8 mouse cellular contexts compared by ENCODE assay signal in genomic region chr6:43665677-43666546, GRCm38 (mm10). TPM values are rescaled to one million over a fixed set of nuclear protein-coding genes. Genes with fewer than 3 reads are reported as not detected.
DNase-seq lines count a peak whose midpoint lies in the region; ATAC-seq lines count a peak whose summit lies in the region.

Tpk1 (minus strand) TSS chr6:43666278.

- 0 out of 2 replicates have a peak, but pooled peaks cover 4% of the 10 kb centered on the region for H3K9me3 ChIP-seq in heart, embryonic 13.5 days
- no peaks in the 10 kb centered on the region for H3K9me3 ChIP-seq in liver, embryonic 12.5 days (replicated peaks)
- H3K9me3 ChIP-seq in stomach, embryonic 15.5 days = no peaks in the 10 kb centered on the region

- ATAC-seq in heart, embryonic 13.5 days (ENCODE audit: extremely low read depth, insufficient number of reproducible peaks, low FRiP score, low TSS enrichment) = peak; percentile 91
- ATAC-seq in liver, embryonic 12.5 days = peak; percentile 96
- peak; percentile 97 for ATAC-seq in stomach, embryonic 15.5 days (ENCODE audit: insufficient read depth, low FRiP score, low read depth)

- H3K36me3 ChIP-seq in heart, embryonic 13.5 days = no peaks in the 10 kb centered on the region
- H3K36me3 ChIP-seq in liver, embryonic 12.5 days = no peaks in the 10 kb centered on the region
- H3K36me3 ChIP-seq in stomach, embryonic 15.5 days = no peaks in the 10 kb centered on the region

- peak; percentile 97 for DNase-seq in CD4-positive, CD25-positive, alpha-beta regulatory T cell, adult 2 months (ENCODE audit: low read depth, low spot score)
- peak; percentile 8 for DNase-seq in fat pad, adult 2 months (ENCODE audit: extremely low read depth, low read depth, low spot score)
- peak; percentile 97 for DNase-seq in kidney, postnatal 10 days
- peak; percentile 75 to 87 for DNase-seq in natural killer cell, adult 2 months (ENCODE audit: low spot score in 2 of 2)

- H3K4me2 ChIP-seq in heart, embryonic 13.5 days = peak within 1 kb of the TSS; percentile 74
- H3K4me2 ChIP-seq in liver, embryonic 12.5 days = peak within 1 kb of the TSS; percentile 76
- peak within 1 kb of the TSS; percentile 62 for H3K4me2 ChIP-seq in stomach, embryonic 15.5 days

- H3K27me3 ChIP-seq in heart, embryonic 13.5 days (replicated peaks) = no peaks in the 10 kb centered on the region
- H3K27me3 ChIP-seq in liver, embryonic 12.5 days (replicated peaks) = no peaks in the 10 kb centered on the region
- H3K27me3 ChIP-seq in stomach, embryonic 15.5 days (replicated peaks) = no peaks in the 10 kb centered on the region

- under 1% methylated on average over 63 of the region's 63 CpGs for WGBS in heart, embryonic 13.5 days
- WGBS in liver, embryonic 12.5 days (ENCODE audit: insufficient replicate concordance) = under 1% methylated on average over 57 of the region's 63 CpGs
- WGBS in stomach, embryonic 15.5 days = under 1% methylated on average over 55 of the region's 63 CpGs

- peak within 1 kb of the TSS; percentile 57 for H3K27ac ChIP-seq in brown adipose tissue, adult 24 weeks (replicated peaks; ENCODE audit: low read depth, low read length)
- peak within 1 kb of the TSS; percentile 94 for H3K27ac ChIP-seq in heart, embryonic 13.5 days (replicated peaks)
- H3K27ac ChIP-seq in liver, embryonic 12.5 days = peak within 1 kb of the TSS; percentile 87
- H3K27ac ChIP-seq in stomach, embryonic 15.5 days = peak within 1 kb of the TSS; percentile 90

- peaks cover 2% of the 10 kb centered on the region; the same call in 1 of the 2 replicates for H3K4me1 ChIP-seq in brown adipose tissue, adult 24 weeks (ENCODE audit: control insufficient read depth, insufficient read depth, insufficient read length, low read length)
- H3K4me1 ChIP-seq in heart, embryonic 13.5 days = peaks cover 8% of the 10 kb centered on the region
- peaks cover 50% of the 10 kb centered on the region for H3K4me1 ChIP-seq in liver, embryonic 12.5 days
- H3K4me1 ChIP-seq in stomach, embryonic 15.5 days = no peaks in the 10 kb centered on the region

- peak within 1 kb of the TSS; percentile 87 for H3K9ac ChIP-seq in heart, embryonic 13.5 days
- H3K9ac ChIP-seq in liver, embryonic 12.5 days = peak within 1 kb of the TSS; percentile 86
- H3K9ac ChIP-seq in stomach, embryonic 15.5 days = peak within 1 kb of the TSS; percentile 51

- H3K4me3 ChIP-seq in brown adipose tissue, adult 24 weeks (ENCODE audit: insufficient read depth, low read depth, low read length) = peak within 1 kb of the TSS; percentile 56
- H3K4me3 ChIP-seq in heart, embryonic 13.5 days = peak within 1 kb of the TSS; percentile 67
- H3K4me3 ChIP-seq in liver, embryonic 12.5 days = peak within 1 kb of the TSS; percentile 85
- peak within 1 kb of the TSS; percentile 63 for H3K4me3 ChIP-seq in stomach, embryonic 15.5 days (replicated peaks)

RNA-seq across cellular contexts. Expression of gene Tpk1, which starts in this region (rescaled TPM):
- polyA plus RNA-seq in brown adipose tissue, adult 24 weeks (2012; ENCODE audit: insufficient read depth, insufficient read length, missing spikeins) = 5.0 TPM in 2 replicates
- polyA plus RNA-seq in heart, embryonic 13.5 days (2015; fragmentation: Nextera tagmentation; extraction: Ambion mirVana) = 7.0 and 7.4 TPM in 2 replicates
- 8.0 TPM in 2 replicates for polyA plus RNA-seq in liver, embryonic 12.5 days (2016; fragmentation: Nextera tagmentation; extraction: Ambion mirVana)
- polyA plus RNA-seq in stomach, embryonic 15.5 days (2015; fragmentation: Nextera tagmentation; extraction: Ambion mirVana) = 15.4 and 16.6 TPM in 2 replicates

Comparison
In these comparisons a context has a peak if more than half of its experiments do, and no peak if none do; other contexts are left out.
1. Peak in every context shown above with its lines: DNase-seq, ATAC-seq, H3K4me3 ChIP-seq and H3K27ac ChIP-seq.
2. DNase-seq: peak in every context shown above with its lines; median percentile 97 in CD4-positive, CD25-positive, alpha-beta regulatory T cell, adult 2 months; 97 in kidney, postnatal 10 days; 81 in natural killer cell, adult 2 months; 8 in fat pad, adult 2 months.